Mouse (Mus musculus) adrenal gland (tissue): Measurements from ENCODE around the gene 4930442H23Rik.

Experiments
- intact Hi-C: fragments of 180-260 bp; cut with DNase I; formaldehyde crosslinking; loops from one replicate; pipeline ENCODE4 v1.15.1; 2025

Gene 4930442H23Rik

DNA sequence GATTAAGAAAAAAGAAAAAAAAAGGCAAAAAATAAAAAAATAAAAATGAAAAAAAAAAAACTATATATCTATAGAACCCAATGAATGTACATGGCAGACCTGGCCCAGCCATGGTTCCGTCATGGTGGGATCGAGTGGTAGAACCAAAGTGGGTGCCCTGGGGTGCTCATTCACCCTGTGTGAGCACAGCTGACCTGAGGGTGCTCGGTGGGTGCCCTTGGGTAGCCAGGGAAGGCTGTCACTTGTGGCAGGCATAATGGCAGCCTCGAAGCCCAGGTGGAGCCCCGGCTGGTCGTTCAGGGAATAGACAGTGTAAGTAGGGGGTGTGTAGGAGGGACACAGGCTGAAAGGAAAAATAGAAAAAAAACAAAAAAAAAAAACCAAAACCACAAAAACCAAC, 32.4 kb downstream of the 4930442H23Rik start:
- intact Hi-C loops, result no loop called here

DNA sequence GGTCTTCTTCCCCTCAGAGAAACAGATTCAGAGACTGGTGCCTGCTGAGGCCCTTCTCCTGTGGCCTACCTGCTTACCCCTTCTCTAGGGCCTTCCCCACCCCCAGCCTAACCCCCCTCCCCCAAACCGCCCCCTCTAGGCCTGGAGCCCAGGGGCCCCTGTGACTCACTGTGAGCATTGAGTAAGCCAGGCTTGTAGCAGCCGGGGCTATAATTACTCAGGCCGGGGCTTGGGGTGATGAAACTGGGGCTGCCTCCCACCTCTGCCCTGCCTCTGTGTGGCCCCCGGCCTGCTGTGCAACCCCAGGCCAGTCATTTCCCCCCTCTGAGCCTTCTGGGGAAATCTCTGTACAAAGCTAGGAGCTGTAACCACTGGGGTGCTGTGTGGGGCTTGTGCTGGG, 37.4 kb downstream of the 4930442H23Rik start:
- intact Hi-C loops, result no loop called here

DNA sequence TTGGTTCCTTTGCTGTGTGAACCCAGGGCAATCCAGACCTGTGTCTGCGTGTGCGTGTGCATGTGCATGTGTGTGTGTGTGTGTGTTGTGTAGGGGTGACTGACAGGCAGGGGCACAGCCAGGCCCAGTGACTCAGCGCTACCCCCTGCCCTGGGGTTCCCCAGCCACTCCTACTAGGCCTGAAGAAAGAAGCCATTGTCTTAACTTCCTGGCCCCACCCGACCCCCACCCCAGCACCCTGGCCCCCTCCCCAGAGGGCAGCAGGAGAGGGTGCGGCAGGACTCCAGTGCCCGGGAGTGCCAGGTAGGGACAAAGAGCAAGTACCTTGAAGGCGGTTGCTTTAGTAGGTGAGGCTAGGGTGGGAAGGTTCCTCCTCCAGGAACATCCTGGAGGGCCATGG, 37.9 kb downstream of the 4930442H23Rik start:
- intact Hi-C loops, result no loop called here

DNA sequence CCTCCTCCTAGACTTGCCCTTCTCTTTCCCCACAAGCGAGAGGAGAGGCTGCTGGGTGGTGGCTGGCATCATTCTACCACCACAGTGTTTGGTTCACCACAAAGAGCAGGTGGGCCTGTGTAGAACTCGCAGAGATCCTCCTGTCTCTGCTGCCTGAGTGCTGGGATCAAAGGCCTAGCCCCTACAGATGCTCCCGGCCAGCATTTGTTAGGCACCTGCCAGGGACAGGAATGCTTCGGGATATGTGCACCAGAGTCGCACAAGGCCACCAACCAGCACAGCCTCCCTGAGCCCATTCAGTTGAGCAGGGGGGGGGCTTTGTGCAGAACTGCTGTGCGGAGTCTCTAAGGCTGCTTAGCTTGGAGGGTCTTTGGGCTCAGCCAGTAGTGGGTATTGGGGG, 38.3 kb downstream of the 4930442H23Rik start:
- intact Hi-C loops, result no loop called here

DNA sequence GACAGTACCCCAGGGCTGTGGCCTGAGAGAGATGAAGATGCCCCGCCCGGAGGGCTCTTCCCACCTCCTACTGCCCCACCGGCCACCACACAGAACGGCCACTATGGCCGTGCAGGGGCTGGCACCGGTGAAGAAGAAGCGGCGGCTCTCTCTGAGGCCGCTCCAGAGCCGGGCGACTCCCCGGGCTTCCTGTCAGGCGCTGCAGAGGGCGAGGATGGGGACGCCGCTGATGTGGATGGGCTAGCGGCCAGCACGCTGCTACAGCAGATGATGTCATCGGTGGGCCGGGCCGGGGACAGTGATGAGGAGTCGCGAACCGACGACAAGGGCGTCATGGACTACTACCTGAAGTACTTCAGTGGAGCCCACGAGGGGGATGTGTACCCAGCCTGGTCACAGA, 39.0 kb downstream of the 4930442H23Rik start:
- intact Hi-C loops, result no loop called here

DNA sequence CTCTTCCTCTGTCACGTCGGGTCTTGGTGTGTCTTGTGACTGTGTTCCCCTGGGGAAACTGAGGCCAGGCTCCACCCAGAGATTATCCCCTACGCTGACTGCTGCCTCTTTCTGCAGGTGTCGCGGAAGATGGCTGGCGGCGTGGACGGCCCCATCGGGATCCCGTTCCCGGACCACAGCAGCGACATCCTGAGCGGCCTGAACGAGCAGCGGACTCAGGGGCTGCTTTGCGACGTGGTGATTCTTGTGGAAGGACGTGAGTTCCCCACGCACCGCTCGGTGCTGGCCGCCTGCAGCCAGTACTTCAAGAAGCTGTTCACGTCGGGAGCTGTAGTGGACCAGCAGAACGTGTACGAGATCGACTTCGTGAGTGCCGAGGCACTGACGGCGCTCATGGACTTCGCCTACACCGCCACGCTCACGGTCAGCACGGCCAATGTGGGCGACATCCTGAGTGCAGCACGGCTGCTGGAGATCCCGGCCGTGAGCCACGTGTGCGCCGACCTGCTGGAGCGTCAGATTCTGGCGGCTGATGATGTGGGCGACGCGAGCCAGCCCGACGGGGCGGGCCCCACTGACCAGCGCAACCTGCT, 39.7 kb downstream of the 4930442H23Rik start:
- intact Hi-C loops, result no loop called here

DNA sequence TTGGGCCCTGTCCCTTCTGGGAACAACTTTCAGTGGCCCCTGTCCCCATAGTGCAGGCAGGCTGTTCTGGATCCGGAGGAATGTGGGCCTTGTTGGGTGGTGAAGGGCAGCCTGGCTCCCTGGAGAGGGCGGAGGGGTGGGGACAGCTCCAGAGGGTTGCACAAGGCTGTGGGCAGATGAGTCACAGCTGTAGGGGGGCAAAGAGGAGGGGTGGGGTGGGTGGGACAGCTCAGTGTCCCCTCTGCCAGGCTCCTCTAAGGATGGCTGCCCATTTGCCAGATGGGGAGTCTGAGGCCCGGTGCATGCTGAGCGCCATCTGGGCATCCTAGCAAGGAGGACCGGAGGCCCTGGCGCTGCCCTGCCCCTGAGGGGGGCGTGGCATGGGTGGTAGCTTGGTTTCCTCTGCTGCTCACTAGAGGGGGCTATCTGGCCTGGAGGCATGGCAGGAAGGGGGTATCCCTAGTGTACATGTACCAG, 40.5 kb downstream of the 4930442H23Rik start:
- intact Hi-C loops, result no loop called here

DNA sequence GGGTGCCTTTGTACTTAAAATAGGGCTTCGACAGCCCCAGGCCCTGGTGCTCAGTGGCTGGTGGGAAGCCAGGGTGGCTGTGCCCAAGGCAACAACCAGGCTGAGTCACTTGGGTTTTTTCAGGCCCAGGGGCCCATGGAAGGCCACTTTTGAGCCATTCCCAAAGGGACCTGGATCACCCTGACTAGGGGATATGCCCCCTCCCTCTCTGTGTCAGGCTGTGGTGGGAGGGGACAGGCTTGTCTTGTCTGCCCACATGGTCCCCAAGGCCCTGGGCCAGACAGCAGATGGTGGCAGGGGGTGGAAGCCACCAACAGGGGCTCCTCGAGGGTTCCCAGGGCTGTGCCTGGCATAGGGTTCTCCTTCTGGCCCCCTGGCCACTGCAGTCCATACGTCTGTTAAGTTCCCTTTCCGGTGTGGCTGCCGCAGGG, 41.1 kb downstream of the 4930442H23Rik start:
- intact Hi-C loops, result no loop called here

DNA sequence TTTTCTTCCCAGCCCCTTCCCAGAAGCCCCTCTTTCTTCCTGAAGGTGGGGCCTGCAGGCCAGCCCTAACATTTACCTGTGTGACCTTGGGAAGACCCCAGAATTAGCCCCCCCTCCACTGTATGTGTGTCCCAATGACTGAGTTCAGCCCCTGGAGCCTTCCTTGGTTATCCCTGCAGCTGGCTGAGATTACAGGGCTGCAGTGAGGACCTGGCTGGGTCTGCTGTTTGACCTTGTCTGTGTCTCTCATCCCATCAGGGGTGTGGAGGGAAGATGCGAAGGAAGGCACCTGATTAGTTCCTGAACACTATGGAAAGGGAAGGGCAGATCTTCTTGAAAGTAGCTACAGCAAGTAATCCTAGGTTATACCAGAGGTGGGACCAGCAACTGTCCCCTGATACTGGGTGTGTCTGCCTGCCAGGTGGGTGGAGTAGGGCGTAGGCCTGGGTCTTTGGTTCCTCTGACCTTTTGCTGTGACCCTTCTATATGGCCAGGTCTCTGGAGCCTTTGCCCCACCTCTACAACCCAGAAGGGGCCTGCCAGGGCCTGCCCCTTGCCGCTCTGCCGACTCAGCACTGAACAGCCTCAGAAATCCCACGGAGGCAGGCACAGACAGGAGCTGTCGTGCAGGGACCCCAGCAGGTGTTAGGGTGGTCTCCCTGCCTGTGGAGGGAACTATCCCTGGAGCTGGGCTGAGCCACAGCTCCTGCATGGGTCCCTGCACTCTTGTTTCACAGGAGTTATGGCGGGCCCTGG, 42.0 kb downstream of the 4930442H23Rik start:
- intact Hi-C loops, result no loop called here

DNA sequence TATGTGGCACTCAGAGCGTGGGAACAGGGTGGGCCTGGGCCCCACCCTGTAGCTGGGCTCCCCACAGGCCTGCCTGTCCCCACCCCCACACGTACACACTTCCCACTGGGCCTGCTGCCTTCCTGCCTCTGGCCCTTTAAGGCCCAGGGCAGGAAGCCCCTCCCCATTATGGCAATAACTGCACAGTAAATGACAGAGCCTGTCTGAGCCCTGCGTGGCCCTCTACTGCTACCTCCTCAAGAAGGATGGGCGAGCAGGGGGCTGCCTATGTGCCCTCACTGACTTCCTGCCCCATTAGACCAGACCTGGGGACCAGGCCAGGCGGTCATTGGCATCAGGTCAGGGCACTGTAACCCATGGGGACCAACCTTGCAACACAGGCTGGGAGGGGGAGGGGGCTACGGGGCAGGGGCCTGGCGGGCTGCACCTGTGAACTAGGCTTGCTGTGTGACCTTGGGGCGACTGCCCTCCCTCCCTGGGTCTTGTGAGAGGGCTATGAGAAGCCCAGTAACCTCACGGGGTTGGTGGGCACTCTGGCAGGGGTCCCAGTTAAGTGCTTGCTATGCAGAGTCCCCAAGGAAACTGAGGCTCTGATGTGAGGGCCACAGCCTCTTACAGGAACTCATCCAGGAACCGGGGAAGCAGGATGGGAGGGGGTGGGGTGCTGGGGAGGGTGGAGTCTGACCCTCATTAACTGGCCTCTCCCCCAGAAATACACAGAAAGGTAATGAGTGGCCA, 42.8 kb downstream of the 4930442H23Rik start:
- intact Hi-C loops, result no loop called here

DNA sequence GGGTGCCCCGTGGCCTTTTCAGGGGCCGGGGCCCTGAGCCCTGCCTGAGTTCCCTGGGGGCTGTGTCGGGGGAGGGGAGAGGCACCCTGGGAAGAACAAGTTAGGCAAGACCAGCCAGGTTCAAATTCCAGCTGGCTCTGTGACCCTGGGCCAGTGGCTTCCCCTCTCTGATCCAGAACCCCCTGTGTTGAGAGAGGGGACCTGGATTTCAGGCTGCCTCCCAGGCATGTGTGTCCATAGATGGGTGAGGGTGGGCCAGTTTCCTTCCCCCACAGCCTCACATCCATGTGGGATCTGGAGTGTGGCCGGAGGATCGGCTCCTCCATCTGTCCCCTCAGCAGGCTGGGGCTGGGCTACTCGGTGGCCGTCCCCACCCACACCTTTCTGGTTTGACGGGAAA, 43.6 kb downstream of the 4930442H23Rik start:
- intact Hi-C loops, result no loop called here

DNA sequence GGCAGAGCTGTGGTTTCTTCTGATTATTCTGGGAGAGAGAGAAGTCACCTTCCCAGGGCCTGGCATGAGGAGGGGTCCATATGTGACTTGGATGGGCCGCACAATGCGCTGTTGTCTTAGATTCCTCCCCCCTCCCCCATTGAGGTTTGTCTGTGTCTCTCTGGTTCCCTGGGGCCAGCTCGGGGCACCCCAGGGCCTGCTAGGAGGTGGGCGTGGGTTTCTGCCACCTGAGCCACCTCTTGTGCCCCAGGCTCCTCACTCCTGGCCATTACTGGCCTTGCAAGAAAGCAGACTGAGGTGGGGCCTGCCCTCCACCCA, 44.2 kb downstream of the 4930442H23Rik start:
- intact Hi-C loops, result loop anchor here (5.0 kb wide), 1 partner anchor 38 kb away; the partner anchor contains the start of gene Eef2

DNA sequence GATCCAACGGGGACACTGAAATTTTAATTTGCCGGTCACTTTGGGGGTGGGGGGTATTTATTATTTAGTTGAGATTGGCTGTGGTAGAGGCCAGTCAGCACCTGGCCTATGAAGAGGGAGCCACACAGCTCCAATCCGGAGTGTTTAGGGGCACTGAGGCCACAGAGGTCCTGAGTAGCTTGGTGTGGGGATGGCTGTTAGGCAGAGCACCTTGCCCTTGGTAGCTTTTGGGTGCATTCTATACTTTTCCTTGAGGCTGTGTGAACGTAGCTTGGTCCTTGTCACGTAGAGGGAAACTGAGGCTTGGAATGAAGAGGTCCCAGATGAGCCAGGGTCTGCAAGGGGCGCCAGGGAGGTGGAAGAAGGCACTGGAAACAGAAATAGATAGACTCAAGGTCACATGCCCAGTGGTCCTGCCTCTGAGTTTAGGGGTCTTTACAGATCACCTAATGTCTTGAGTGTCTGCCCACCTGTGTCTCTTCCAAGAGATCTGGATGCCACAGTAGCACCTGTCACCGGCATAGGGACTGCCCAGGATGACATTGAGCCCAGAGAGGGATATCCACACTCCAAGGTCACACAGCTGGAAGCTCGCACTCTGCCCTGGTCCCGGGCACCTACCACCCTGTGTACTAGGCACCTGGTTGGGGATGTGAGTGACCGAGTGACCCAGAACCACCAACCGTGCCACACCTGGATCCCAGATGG, 44.7 kb downstream of the 4930442H23Rik start:
- intact Hi-C loops, result loop anchor here (5.0 kb wide), 1 partner anchor 38 kb away; the partner anchor contains the start of gene Eef2

DNA sequence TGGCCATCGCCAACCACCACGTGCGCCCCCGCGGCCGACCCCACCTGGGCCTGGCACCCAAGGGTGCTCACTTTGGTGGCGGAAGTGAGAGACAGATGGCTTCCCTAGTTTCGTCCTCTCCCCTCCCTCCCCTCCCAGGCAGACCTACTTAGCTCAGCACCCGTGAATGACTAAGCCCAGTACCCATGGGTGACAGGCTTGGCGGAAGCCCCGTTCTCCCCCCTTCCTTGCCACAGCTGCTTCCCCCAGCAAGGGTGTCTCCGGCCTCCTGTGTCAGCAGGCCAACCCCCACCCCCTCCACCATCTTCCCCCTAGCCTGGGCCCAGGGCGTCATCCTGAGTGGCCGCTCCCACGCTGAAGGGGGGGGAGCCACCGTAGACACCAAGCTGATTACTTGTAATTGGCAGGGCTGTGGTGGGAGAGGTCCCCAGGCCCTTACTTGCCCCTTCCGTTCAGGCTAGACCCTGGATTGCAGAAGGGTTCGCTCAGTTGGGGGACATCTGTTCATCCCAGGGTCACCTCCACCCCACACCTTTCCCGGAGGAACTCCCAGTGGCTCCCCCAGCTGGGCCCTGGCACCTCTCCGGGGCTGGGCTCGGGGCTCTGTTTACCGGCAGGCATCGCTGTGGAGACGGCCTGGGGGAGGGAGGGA, 45.4 kb downstream of the 4930442H23Rik start:
- intact Hi-C loops, result loop anchor here (5.0 kb wide), 1 partner anchor 39 kb away; the partner anchor contains the start of gene Eef2

DNA sequence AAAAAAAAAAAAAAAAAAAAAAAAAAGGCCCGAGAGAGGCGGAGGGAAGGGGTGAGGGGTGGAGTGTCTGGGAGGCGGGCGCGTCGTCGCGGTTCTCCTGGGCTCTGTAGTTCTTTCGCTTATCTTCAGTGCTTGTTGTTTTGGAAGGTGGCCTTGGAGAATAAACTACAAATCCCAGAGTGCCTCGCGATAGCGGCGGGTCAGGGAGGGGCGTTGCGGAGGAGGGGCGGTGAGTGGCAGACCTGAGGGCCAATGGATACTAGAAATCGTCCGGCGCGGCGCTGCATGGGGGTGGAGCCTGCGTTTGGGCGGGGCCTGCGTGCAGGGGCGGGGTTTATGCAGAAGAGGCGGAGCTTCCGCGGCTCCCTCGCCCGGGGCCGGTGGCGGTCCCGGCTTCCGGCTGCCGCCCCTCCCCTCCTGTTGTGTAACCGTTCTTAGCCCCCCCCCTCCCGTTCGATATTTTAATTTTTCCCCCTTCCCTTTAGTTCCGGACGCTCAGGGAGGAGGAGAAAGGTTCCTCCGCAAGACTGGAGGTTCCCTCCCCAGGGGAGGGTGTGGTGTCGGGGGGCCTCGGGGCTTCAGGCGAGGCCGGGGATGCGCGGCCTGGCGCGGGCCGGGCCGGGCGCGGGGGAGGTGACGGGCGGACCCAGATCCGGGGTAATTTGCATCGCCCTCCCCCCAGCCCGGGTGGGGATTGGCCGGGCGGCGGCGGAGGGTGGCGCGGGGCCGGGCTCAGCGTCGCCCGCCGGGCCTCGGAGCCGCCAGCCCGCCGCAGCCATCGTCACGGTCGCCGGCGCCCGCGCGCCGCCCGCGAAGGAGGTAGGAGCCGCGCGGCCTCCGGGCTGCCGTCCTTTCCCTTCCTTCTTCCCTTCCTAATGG, 46.2 kb downstream of the 4930442H23Rik start:
- intact Hi-C loops, result loop anchor here (5.0 kb wide), 1 partner anchor 40 kb away; the partner anchor contains the start of gene Eef2

DNA sequence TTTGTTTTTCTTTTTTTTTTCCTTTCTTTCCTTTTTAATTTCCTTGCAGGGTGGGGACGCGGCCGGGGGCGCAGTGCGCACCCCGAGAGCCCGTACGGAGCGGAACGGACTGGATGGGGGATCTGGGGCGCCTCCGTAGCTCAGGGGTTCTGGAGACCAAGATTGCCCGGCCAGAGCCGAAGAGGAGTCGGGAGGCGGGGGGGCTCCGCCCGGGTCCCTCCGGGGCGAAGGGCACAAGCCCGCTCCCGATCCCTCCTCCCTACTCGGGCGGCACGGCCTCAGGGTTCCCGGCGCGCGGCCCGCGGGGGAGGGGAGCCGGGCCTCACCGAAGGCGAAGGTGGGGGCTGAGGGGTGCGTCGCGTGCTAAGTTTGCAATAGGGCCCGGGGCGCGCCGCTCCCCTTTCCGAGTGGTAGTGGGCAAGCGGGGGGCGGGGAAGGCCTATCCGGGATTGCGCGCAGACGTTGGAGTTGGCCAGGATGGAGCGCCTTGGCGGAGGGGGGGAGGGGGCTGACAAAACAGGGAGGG, 46.9 kb downstream of the 4930442H23Rik start:
- intact Hi-C loops, result loop anchor here (5.0 kb wide), 1 partner anchor 41 kb away; the partner anchor contains the start of gene Eef2

DNA sequence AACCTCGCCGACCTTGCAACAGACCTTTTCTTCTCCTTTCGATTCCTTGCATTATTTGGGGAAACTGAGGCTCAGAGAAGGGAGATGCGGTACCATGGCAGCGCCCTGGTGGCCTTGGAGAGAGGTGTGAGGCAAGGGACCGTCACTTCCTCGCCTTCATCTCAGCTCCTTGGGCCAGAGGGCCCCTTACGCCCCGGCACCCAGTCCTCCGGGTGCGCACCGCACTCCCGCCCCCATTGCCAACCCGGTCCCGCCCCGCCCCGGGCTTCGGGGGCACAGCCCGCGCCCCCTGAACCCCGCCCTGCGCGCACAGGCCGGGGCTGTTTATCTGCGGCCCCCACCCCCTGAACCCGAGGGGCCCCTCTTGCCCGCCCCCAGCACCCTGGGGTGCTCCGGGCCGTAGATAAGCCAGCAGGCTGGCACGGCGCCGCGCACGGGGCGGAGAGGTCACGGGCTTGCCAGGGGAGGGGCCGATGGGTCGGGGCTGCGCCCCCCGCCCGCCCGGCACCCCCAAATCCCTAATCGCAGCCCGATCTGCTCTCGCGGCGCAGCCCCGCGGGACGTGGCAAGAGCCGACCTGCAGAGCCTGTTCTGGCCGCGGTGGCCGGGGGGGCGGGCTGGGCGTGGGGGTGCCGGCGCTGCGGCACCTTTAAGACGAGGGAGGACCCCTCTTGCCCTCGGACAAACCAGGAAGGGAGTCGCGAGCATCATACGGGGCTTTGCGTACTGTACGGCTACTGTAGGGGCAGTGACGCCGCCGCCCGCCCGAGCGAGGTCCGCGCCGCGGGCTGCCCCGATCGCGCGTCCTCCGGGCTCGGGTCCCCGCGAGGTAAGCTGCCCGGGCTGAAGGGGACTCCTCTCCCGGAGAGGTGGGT, 47.6 kb downstream of the 4930442H23Rik start:
- intact Hi-C loops, result loop anchor here (5.0 kb wide), 1 partner anchor 41 kb away; the partner anchor contains the start of gene Eef2

DNA sequence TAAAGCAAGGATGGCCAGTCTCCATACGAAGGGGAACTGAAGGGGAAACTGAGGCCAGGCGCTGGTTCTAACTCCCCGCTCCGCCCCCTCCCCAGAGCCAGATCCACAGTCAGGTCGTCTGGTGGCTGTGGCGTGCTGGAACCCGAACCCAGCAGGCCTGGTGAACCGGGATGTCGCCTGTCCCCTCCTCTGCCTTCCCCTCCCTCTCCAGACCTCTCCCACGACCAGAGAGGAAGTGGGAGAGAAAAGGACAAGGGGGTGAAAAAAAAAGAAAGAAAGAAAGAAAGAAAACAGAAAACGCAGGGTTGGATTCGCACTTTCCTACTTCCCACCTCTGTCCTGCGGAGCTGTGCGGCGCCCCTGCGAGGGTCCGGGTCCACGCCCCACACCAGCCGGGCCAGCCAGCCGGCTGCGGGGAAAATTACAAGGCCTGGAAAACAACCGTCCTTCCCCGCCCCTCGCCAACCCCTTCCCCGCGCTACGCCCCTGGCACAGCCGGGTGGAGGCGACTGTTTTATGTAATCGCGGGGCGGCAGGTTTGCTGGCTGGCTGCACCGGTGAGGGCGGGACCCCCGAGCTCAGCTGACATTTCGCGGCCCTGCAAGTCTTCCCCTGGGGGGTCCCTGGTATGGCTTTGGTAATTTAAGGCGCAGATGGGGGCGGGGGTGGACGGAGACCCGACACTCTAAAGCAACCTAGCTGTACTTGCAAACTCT, 48.5 kb downstream of the 4930442H23Rik start, which contains the start of gene Zbtb7a:
TSS of gene Zbtb7a (plus strand) at position 255 of the 716 bp plus-strand sequence.
- intact Hi-C loops, result loop anchor here (5.0 kb wide), 1 partner anchor 42 kb away; the partner anchor contains the start of gene Eef2
